Mouse (Mus musculus) heart, embryonic 14.5 days (tissue): ENCODE results near the gene Rasgrf2. TPM values are rescaled to one million over a fixed set of nuclear protein-coding genes. Genes with fewer than 3 reads are reported as not detected.
A peak's percentile ranks its signal among the peaks of the same experiment; 100 is the strongest.

Experiments
- ATAC-seq: fragments of 200-750 bp; cut with Nextera tagmentation; 2 replicates; pipeline ENCODE4 v1.8.0; 2017; ENCODE audit warnings: low read depth, moderate TSS enrichment; ENCODE audit not compliant: insufficient number of reproducible peaks, insufficient read depth, low FRiP score
- H3K27ac ChIP-seq, 2 experiments: fragments of 200-500 bp in 1 of 2; fragments of 300-500 bp in 1 of 2; sonication (generic) in 1 of 2; replicated peaks in 1 of 2; 2 replicates each; pipeline ENCODE4 v1.5.1; 2012 to 2014; ENCODE audit warnings: low read depth in 2 of 2, low read length in 2 of 2, control low read depth in 1 of 2, mild to moderate bottlenecking in 1 of 2, mixed read lengths in 1 of 2; ENCODE audit not compliant: control insufficient read depth in 1 of 2, insufficient read depth in 1 of 2
- H3K27me3 ChIP-seq: fragments of 300-500 bp; sonication (generic); 2 replicates; pipeline ENCODE4 v1.6.1; 2014; ENCODE audit warnings: mild to moderate bottlenecking, low read length, control low read depth; ENCODE audit not compliant: control insufficient read depth, insufficient read depth
- H3K36me3 ChIP-seq: fragments of 300-500 bp; sonication (generic); 2 replicates; pipeline ENCODE4 v1.6.1; 2014; ENCODE audit warnings: mild to moderate bottlenecking, control low read depth, low read length, mixed read lengths; ENCODE audit not compliant: control insufficient read depth, insufficient read depth
- H3K4me1 ChIP-seq, 2 experiments: fragments of 200-500 bp in 1 of 2; fragments of 300-500 bp in 1 of 2; sonication (generic) in 1 of 2; 2 replicates each; pipeline ENCODE4 v1.6.1; 2012 to 2014; ENCODE audit warnings: low read length in 2 of 2, control low read depth in 1 of 2, mixed read lengths in 1 of 2; ENCODE audit not compliant: control insufficient read depth in 2 of 2, insufficient read depth in 2 of 2
- H3K4me2 ChIP-seq: fragments of 300-500 bp; sonication (generic); 2 replicates; pipeline ENCODE4 v1.6.1; 2014; ENCODE audit warnings: mild to moderate bottlenecking, low read length
- H3K4me3 ChIP-seq, 2 experiments: fragments of 200-500 bp in 1 of 2; fragments of 300-500 bp in 1 of 2; sonication (generic) in 1 of 2; 2 replicates each; pipeline ENCODE4 v1.5.1; 2012 to 2014; ENCODE audit warnings: low read length in 2 of 2, mild to moderate bottlenecking in 2 of 2, control low read depth in 1 of 2, low read depth in 1 of 2, moderate library complexity in 1 of 2; ENCODE audit not compliant: control insufficient read depth in 1 of 2, insufficient read depth in 1 of 2
- H3K9ac ChIP-seq: fragments of 300-500 bp; sonication (generic); 2 replicates; pipeline ENCODE4 v1.6.1; 2014; ENCODE audit warnings: mild to moderate bottlenecking, low read length
- H3K9me3 ChIP-seq: fragments of 300-500 bp; sonication (generic); 2 replicates; pipeline ENCODE4 v1.6.1; 2016; ENCODE audit warnings: low read length, control low read depth; ENCODE audit not compliant: control insufficient read depth
- WGBS: fragments of 180-500 bp; shearing (Covaris S2); extraction: QIAGEN DNeasy Blood & Tissue Kit; methylation state at CpG from one replicate; pipeline ENCODE4 v1.1.7; 2014; 5-methylcytosine and 5-hydroxymethylcytosine counted together
- polyA plus RNA-seq: library from polyadenylated mRNA; unstranded; fragments of >200 nt; fragmentation: Nextera tagmentation; extraction: Ambion mirVana; gene quantifications from 2 replicates; pipeline ENCODE4 v1.2.1, GENCODE M21; 2014

Gene Rasgrf2
- polyA plus RNA-seq, 1 experiment from 2014 or later: 0.46 TPM

DNA sequence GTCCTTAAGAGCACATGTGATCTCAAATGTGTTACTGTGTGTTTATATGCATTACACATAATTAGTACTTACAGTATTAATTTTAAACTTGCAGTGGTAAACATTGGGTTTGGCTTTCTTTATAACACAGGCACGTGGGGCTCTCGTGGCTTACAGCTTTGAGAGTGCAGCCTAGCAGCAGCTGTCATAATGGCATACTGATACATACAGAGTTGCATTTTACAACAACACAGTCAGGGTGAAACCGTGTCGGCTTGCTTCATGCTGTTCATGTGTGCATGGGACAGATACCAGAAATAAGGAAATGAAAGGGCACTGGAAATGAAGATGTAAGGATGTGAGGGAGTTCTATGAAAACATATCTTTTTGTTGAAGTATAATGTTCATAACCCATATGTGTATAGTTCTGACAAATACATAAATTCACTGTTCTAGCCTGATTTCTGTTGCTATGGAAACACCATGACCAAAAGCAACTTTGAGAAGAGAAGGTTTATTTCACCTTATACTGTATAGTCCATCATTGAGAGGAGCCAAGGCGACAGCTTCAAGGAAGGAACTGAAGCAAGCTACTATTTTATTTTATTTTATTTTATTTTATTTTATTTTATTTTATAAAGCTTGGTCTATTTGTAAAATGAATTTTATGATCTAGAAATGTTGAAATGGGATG is 246.6 kb downstream of the Rasgrf2 start:
- Histone ChIP-seq H3K36me3 (no peaks in the 10 kb centered on the region), H3K27ac (no peak overlapping the region), H3K9ac (no peak overlapping the region), H3K27me3 (no peaks in the 10 kb centered on the region), H3K4me2 (no peak overlapping the region), H3K4me1 (no peaks in the 10 kb centered on the region), H3K9me3 (no peaks in the 10 kb centered on the region), H3K4me3 (no peak overlapping the region)
- 86% methylated on average over 5 of the region's 5 CpGs for WGBS
- ATAC-seq: no peak

DNA sequence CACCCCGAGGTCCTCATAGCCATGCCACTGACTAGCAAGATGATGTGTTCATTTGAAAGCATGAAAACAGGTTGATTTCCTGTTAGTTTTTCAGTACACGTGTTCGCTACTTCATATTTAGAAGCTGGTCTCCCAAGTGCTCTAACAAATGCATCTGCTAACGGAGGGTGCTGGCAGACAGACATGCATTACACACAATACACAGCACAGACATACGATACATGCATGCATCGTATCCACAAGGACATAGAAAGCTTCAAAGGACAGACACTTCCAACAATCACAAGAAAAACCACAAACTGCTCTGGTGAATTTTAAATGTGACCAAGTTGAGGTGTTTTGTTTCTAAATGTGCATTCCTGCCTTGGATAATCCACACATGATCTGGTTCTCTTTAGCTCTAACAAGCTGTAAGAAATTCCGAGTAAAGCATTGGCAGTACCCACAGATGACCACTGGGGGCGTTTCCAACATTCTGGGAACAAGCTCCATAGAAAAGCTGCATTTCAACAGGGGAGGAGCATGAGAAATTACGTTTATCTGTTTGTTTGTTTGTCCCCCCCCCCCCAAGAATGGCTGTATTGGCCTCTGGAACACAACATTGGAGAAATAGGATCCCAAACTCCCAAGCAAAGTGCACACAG is 249.5 kb downstream of the Rasgrf2 start:
- Histone ChIP-seq H3K4me3 (no peak overlapping the region), H3K9ac (no peak overlapping the region), H3K27me3 (no peaks in the 10 kb centered on the region), H3K27ac (no peak overlapping the region), H3K9me3 (no peaks in the 10 kb centered on the region), H3K4me1 (peaks cover 9 to 14% of the 10 kb centered on the region in 2 experiments), H3K4me2 (no peak overlapping the region), H3K36me3 (no peaks in the 10 kb centered on the region)
- 59% methylated on average over 9 of the region's 9 CpGs for WGBS
- ATAC-seq: no peak

DNA sequence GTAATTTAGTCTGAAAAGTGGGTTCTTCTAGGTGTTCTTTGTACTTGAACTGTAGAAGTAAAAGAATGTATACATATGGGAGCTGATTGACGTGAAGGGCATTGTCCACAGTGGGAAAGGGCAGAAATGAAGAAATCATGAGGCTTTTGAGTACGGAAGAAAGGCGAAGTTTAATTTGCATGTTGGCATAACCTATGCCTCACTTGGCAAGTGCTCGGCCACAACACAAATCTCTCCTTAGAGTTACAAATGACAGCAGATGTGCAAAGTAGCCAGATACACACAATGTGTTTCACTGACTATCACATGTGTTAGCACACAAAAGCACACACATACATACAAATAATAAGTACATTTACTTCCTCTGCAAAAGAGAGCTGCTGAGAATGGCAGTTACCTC is 251.2 kb downstream of the Rasgrf2 start:
- ATAC-seq: no peak
- Histone ChIP-seq H3K9me3 (no peaks in the 10 kb centered on the region), H3K4me1 (peaks cover 20 to 22% of the 10 kb centered on the region in 2 experiments), H3K27ac (no peak overlapping the region), H3K4me3 (no peak overlapping the region), H3K4me2 (no peak overlapping the region), H3K27me3 (no peaks in the 10 kb centered on the region), H3K9ac (no peak overlapping the region), H3K36me3 (no peaks in the 10 kb centered on the region)
- WGBS: 94% methylated on average over 4 of the region's 4 CpGs

DNA sequence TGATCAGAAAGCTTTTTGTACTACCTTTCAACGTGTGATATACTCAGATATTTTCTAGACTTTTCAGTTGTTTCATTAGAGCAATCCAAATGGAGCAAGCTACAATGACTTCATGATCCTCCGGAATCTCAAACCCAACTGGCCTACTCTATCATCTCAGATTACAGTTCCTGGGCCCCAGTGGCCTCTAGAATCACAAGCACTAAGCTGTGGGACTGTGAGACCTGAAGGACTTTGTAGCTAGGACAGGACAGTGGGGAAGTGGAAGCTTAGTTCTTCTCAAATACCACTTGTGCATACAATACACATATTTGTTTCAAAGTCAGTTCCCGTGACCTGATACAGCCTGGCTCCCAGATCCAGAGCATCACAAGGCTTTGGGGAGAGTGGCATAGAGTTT is 253.5 kb downstream of the Rasgrf2 start:
- no peaks in the 10 kb centered on the region for H3K36me3 ChIP-seq
- WGBS: 66% methylated on average over 3 of the region's 3 CpGs
- H3K9ac ChIP-seq: no peak overlapping the region
- no peaks in the 10 kb centered on the region for H3K9me3 ChIP-seq
- H3K4me2 ChIP-seq: peak overlapping the region; percentile 46
- no peak for ATAC-seq
- no peaks in the 10 kb centered on the region for H3K27me3 ChIP-seq
- H3K27ac ChIP-seq: peak overlapping the region; percentile 86 to 93
- peaks cover 35 to 39% of the 10 kb centered on the region in 2 experiments for H3K4me1 ChIP-seq
- H3K4me3 ChIP-seq: no peak overlapping the region

DNA sequence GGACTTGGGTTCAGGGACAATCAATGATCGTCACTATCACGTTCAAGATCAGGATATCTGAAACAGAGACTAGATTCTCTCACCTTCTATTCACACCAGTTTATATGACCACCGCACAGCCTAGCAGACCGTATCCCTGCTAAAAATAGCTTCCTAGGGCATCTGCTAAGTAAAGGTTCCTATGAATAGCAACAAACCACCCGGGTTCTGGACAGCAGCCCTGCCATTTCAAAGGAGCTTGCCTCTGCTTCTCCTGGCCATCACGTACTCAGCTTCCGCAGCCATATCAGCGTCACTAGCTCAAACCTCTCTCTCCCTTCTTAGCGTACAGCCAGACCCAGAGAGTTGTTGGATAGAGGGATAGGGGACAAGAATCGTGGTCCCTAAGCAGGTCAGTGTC is 254.1 kb downstream of the Rasgrf2 start:
- Histone ChIP-seq H3K4me1 (peaks cover 35 to 39% of the 10 kb centered on the region in 2 experiments), H3K27ac (peak overlapping the region; percentile 86 to 93), H3K9me3 (no peaks in the 10 kb centered on the region), H3K4me2 (peak overlapping the region; percentile 46), H3K4me3 (no peak overlapping the region), H3K27me3 (no peaks in the 10 kb centered on the region), H3K9ac (peak overlapping the region; percentile 36; the same call in 1 of the 2 replicates), H3K36me3 (no peaks in the 10 kb centered on the region)
- 26% methylated on average over 10 of the region's 10 CpGs for WGBS
- no peak for ATAC-seq

DNA sequence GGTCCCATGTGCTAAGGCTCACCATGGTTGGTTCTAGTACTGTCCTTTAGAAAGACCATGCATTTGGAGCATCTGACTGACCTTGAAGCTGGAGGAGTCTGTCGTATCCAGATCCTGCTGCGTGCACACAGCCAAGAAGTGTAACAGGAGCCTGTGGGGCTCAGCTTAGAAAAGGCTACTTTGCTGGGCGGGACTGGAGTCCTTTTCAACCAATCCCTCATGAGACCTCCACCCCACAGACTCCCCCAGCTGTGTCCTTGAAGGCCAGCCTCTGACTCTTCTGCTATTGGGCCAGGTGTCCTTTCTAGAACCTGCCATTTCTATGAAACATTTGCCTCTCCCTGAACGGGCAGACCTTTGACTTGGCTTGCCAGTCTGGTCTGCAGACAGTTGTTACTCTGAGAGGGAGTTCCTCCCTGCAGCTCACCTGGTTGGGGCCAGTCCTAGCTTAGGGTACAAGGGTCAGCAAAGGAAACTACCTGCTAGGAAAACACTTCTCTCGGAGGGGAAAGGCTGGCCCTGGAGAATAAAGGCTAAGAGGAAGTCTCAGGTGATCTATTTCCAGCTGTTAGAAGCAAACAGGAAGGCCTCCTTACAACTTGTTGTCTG is 254.6 kb downstream of the Rasgrf2 start, which contains the start of gene Ckmt2:
TSS of gene Ckmt2 (minus strand) at position 145 of the 609 bp plus-strand sequence.
- peak; percentile 38 for ATAC-seq

DNA sequence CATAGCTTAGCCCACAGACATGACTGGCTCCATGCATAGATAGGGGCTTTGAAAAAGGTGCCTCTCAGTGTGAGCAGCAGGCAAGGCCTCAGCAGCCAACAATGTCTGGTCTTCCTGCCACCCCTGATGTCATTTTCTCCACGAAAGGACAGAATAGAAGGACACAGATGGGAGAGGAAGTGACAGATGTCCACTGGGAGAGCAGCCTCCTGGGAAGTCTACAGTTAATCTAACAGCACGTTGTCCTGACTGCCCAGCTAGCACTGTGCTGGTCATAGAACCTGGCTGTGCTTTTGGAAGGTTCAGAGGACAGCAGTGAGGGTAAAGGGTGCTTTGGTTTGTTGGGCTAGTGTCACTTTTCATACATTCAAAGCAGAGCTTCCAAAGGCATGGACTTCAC is 255.9 kb downstream of the Rasgrf2 start:
- no peak for ATAC-seq
- H3K9me3 ChIP-seq: no peaks in the 10 kb centered on the region
- H3K4me1 ChIP-seq: peaks cover 35 to 39% of the 10 kb centered on the region in 2 experiments
- H3K36me3 ChIP-seq: no peaks in the 10 kb centered on the region
- H3K4me2 ChIP-seq: no peak overlapping the region
- no peak overlapping the region for H3K9ac ChIP-seq
- WGBS: 34% methylated on average over 2 of the region's 2 CpGs
- no peak overlapping the region for H3K4me3 ChIP-seq
- H3K27ac ChIP-seq: peak overlapping the region; percentile 41 to 75; a peak in 3 of 4 replicates
- H3K27me3 ChIP-seq: no peaks in the 10 kb centered on the region

More for the DNA sequence above, 254.6 kb downstream of the Rasgrf2 start, which contains the start of gene Ckmt2:
- WGBS: 47% methylated on average over 5 of the region's 5 CpGs
- Histone ChIP-seq H3K9ac (peak within 1 kb of the TSS; percentile 36), H3K27me3 (no peaks in the 10 kb centered on the region), H3K9me3 (no peaks in the 10 kb centered on the region), H3K4me2 (peak within 1 kb of the TSS; percentile 46), H3K4me3 (no peak within 1 kb of the TSS), H3K36me3 (no peaks in the 10 kb centered on the region), H3K27ac (peak within 1 kb of the TSS; percentile 86 to 93), H3K4me1 (peaks cover 35 to 39% of the 10 kb centered on the region in 2 experiments)
